Mouse (Mus musculus) embryo, embryonic 10.5 days (tissue): ENCODE measurements around the gene Trpm5.
A peak's percentile ranks its signal among the peaks of the same experiment; 100 is the strongest.

Experiments
- DNase-seq: peaks from one replicate; pipeline ENCODE4 v3.0.0-alpha.2; 2015; ENCODE audit warnings: low spot score

Gene Trpm5

GRCm38 (mm10) chr7:143094592-143095553 is at the start of gene Trpm5:
TSS of gene Trpm5 (minus strand) at chr7:143094642.
- peak; percentile 83 for DNase-seq

- no peak for DNase-seq
Observed at GRCm38 (mm10) chr7:143142680-143143079, 48.2 kb upstream of the Trpm5 start.

GRCm38 (mm10) chr7:143139932-143140331 is 45.5 kb upstream of the Trpm5 start:
- no peak for DNase-seq

- DNase-seq: peak; percentile 81
Observed at GRCm38 (mm10) chr7:143138789-143139188, 44.3 kb upstream of the Trpm5 start.

GRCm38 (mm10) chr7:143136561-143136960 is 42.1 kb upstream of the Trpm5 start:
- DNase-seq: no peak

- DNase-seq: no peak
Observed at GRCm38 (mm10) chr7:143136125-143136524, 41.7 kb upstream of the Trpm5 start.

GRCm38 (mm10) chr7:143132815-143133214 is 38.4 kb upstream of the Trpm5 start:
- no peak for DNase-seq

GRCm38 (mm10) chr7:143124902-143125301 is 30.5 kb upstream of the Trpm5 start:
- DNase-seq: no peak

- DNase-seq: peak; percentile 83
Observed at GRCm38 (mm10) chr7:143123876-143124669, 29.6 kb upstream of the Trpm5 start.

- no peak for DNase-seq
Observed at GRCm38 (mm10) chr7:143122191-143122590, 27.7 kb upstream of the Trpm5 start.

- no peak for DNase-seq
Observed at GRCm38 (mm10) chr7:143119826-143120225, 25.4 kb upstream of the Trpm5 start.

GRCm38 (mm10) chr7:143119407-143119806 is 25.0 kb upstream of the Trpm5 start:
- no peak for DNase-seq

GRCm38 (mm10) chr7:143116521-143116920 is 22.1 kb upstream of the Trpm5 start:
- no peak for DNase-seq

GRCm38 (mm10) chr7:143114773-143115172 is 20.3 kb upstream of the Trpm5 start:
- DNase-seq: no peak

GRCm38 (mm10) chr7:143112395-143112794 is 18.0 kb upstream of the Trpm5 start:
- no peak for DNase-seq

- no peak for DNase-seq
Observed at GRCm38 (mm10) chr7:143111719-143112118, 17.3 kb upstream of the Trpm5 start.

- no peak for DNase-seq
Observed at GRCm38 (mm10) chr7:143110803-143111202, 16.4 kb upstream of the Trpm5 start.

GRCm38 (mm10) chr7:143109696-143110095 is 15.3 kb upstream of the Trpm5 start:
- DNase-seq: no peak

GRCm38 (mm10) chr7:143108996-143109660 is 14.7 kb upstream of the Trpm5 start:
- no peak for DNase-seq

GRCm38 (mm10) chr7:143108200-143108599 is 13.8 kb upstream of the Trpm5 start:
- DNase-seq: no peak

- peak; percentile 33 for DNase-seq
Observed at GRCm38 (mm10) chr7:143106672-143107465, 12.4 kb upstream of the Trpm5 start.
